Mouse (Mus musculus): ENCODE results near the gene Opcml.

Gene Opcml

GRCm38 (mm10) chr9:28613683-28614620, 823.4 kb downstream of the Opcml start:
- peak; percentile 70 for DNase-seq (ENCODE audit: low read depth, low spot score)

GRCm38 (mm10) chr9:28615447-28615846, 824.9 kb downstream of the Opcml start:
- DNase-seq (ENCODE audit: low read depth, low spot score), result peak; percentile 2

GRCm38 (mm10) chr9:28617666-28618065, 827.1 kb downstream of the Opcml start:
- DNase-seq (ENCODE audit: low read depth, low spot score), result no peak

- no peak for DNase-seq (ENCODE audit: low read depth, low spot score)
These were observed 827.8 kb downstream of the Opcml start for GRCm38 (mm10) chr9:28618186-28618892.

GRCm38 (mm10) chr9:28621939-28622338, 831.4 kb downstream of the Opcml start:
- DNase-seq (ENCODE audit: low read depth, low spot score), result no peak

GRCm38 (mm10) chr9:28624870-28625269, 834.3 kb downstream of the Opcml start:
- no peak for DNase-seq (ENCODE audit: low read depth, low spot score)

GRCm38 (mm10) chr9:28642766-28643165, 852.2 kb downstream of the Opcml start:
- DNase-seq (ENCODE audit: low read depth, low spot score), result no peak

GRCm38 (mm10) chr9:28644063-28644462, 853.5 kb downstream of the Opcml start:
- no peak for DNase-seq (ENCODE audit: low read depth, low spot score)

- DNase-seq (ENCODE audit: low read depth, low spot score), result no peak
These were observed 859.5 kb downstream of the Opcml start for GRCm38 (mm10) chr9:28650089-28650488.

GRCm38 (mm10) chr9:28659996-28660395, 869.4 kb downstream of the Opcml start:
- no peak for DNase-seq (ENCODE audit: low read depth, low spot score)

- DNase-seq (ENCODE audit: low read depth, low spot score), result no peak
These were observed 872.3 kb downstream of the Opcml start for GRCm38 (mm10) chr9:28662882-28663281.

- no peak for DNase-seq (ENCODE audit: low read depth, low spot score)
These were observed 889.7 kb downstream of the Opcml start for GRCm38 (mm10) chr9:28680309-28680708.

- no peak for DNase-seq (ENCODE audit: low read depth, low spot score)
These were observed 890.9 kb downstream of the Opcml start for GRCm38 (mm10) chr9:28681252-28682037.

GRCm38 (mm10) chr9:28683951-28684470, 893.4 kb downstream of the Opcml start:
- no peak for DNase-seq (ENCODE audit: low read depth, low spot score)

GRCm38 (mm10) chr9:28686942-28687611, 896.5 kb downstream of the Opcml start:
- no peak for DNase-seq (ENCODE audit: low read depth, low spot score)

GRCm38 (mm10) chr9:28690134-28690533, 899.6 kb downstream of the Opcml start:
- no peak for DNase-seq (ENCODE audit: low read depth, low spot score)

- DNase-seq (ENCODE audit: low read depth, low spot score), result no peak
These were observed 915.2 kb downstream of the Opcml start for GRCm38 (mm10) chr9:28705796-28706195.

GRCm38 (mm10) chr9:28714544-28714943, 924.0 kb downstream of the Opcml start:
- DNase-seq (ENCODE audit: low read depth, low spot score), result no peak

GRCm38 (mm10) chr9:28720186-28720585, 929.6 kb downstream of the Opcml start:
- no peak for DNase-seq (ENCODE audit: low read depth, low spot score)

GRCm38 (mm10) chr9:28731811-28732602, 941.4 kb downstream of the Opcml start:
- no peak for DNase-seq (ENCODE audit: low read depth, low spot score)

All from R1 (cell line).